Mouse (Mus musculus) cerebellum, adult (tissue): ENCODE results near the gene Cpd.

Experiments used
- ATAC-seq: cut with Nextera tagmentation; 2 replicates; pipeline ENCODE4 v1.9.2; 2017; ENCODE audit warnings: mild to moderate bottlenecking, moderate library complexity, mixed read lengths; ENCODE audit not compliant: insufficient number of reproducible peaks, low FRiP score, low TSS enrichment

Gene Cpd

GRCm38 (mm10) chr11:76797236-76797635, 49.6 kb downstream of the Cpd start:
- no peak for ATAC-seq

DNA sequence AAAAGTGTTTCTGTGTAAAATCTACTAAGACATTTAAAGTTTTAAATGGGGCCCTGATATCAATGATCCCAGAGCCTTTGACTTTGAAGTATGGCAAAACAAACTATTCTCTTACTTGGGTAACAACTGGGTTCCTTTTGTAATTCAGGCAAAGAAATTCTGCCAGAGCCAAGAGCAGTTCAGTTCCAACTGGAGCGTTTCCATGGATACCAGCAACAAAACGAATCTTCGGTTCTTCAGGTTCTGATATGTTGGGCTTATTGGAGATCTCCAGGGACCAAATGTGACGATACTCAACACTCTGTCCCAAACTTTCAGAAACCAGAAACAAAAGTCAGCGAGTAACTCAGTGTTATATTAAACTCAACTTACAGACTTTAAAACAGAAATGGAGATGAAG, 51.5 kb downstream of the Cpd start:
- ATAC-seq = no peak

DNA sequence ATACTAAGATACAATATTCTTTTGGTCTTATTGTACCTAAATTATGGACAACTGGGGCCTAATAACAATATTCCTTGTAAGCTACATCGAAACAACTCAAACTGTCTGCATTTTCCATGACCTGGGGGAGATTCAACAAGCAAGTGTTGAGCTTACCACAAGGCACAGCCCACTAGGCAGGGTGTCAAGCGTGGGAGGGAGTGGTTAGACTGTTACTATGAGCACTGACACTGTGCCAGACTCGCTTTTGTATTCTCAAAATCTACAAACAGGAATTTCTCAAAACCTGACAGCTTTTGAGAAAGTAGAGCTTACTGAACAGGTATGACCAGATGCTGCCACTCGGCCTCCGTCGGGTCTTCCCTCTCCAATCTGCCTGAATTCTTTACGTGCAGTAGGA, 55.5 kb downstream of the Cpd start:
- no peak for ATAC-seq

DNA sequence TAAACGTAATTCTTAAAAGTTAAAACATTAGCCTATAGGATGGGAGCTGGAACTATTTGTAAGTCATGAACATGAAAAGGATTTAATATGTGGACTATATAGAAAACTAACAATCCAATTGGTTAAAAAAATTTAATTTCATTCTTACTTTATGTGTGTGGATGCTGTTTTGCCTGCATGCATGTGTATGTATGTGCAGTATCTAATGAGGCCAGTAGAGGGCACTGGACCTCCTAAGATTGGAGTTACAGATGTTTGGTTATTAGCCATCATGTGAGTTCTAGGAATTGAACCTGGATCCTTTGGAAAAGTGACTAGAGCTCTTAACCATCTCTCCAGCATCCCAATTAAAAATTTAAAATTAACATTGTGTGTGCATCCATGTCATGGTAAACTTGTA, 57.6 kb downstream of the Cpd start:
- ATAC-seq = no peak

DNA sequence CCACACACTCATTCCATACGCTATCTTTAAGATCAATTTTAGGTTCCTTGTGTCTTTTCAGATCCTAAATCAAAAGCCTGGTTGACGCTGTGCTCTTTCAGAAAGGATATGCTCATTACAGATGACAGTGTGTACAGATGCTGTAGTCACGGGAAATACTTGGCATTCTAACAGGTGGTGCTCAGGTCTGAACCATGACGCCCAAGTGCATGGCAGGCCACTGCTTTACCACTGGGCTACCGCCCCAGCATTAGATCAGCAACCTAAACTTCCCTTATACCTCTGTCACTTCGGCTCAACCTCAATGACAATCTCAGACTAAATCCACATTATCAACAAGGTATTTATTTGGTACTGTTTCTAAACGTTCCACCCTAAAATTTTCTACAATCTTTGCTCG, 71.3 kb downstream of the Cpd start:
- ATAC-seq = no peak

GRCm38 (mm10) chr11:76773811-76774210, 73.0 kb downstream of the Cpd start:
- ATAC-seq = no peak

DNA sequence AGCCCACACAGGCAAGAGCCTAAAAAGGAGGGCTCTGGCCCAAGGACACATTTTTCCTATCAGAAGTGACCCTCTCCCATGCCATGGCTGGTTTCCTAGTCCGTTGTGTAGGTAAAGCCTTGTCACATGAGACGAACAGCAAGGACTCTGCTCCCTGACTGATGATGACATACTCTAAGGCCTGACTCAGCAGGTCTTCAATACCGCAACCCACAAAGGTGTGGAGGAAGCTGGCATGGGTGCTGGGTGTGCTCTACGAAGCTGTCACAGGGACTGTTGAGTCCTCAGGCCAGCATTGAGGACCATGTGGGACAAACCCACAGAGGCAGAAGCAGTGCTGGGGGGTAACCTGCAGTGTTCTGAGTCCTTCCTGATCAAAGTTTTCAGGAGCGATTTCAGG, 76.3 kb downstream of the Cpd start:
- no peak for ATAC-seq

DNA sequence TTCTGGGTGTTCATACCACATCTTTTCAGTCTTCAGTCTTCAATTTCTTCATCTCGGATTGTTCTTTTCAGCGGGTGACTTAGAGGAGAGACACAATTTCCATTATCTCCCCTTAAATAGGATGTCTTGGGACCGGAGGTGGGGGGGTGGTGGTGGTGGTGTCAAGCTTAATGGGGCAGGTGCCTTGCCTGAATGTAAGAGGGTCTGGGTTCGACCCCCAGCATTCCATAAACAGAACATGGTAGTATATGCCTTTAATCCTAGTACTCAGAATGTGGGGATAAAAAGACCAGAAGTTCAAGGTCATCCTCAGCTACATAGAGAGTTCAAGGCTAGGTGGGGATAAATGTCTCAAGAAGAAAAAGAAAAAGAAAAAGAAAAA, 83.1 kb downstream of the Cpd start:
- no peak for ATAC-seq

DNA sequence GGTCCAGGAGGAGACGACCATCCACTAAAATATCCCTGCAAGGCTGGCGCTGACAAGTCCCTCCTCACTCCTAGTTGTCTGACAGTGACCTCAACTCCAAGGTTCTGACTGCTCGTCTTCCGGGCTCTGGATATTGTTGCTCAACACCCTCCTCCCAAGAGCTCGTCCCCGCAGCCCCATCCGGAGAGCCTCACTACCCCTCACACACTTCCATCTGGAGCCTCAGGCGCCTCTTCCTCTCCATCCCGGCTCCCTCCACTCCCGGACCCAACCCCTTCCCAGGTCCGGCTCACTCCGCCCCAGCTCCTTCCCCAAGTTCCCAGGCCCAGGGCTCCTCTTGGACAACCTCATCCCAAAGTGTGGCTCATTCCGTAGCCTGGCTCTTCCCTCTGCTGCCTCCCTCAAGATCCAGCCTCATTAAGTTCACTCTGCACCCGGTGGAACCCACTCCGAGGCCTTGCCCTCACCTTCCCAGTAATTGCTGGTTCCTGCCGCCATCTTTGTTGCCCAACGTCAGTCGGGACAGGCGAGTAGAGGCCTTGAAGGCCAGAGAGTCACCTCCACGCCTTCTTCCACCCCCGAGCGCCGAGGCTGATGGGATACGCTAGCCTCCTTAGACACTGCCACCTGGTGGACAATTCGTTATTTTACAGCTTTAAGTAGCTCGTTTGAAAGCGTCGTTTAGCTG, 83.6 kb downstream of the Cpd start, which contains the start of gene Gosr1:
Gene Gosr1, minus strand, starts transcription at position 527 of the 688 bp plus-strand sequence.
- ATAC-seq = peak; percentile 98

DNA sequence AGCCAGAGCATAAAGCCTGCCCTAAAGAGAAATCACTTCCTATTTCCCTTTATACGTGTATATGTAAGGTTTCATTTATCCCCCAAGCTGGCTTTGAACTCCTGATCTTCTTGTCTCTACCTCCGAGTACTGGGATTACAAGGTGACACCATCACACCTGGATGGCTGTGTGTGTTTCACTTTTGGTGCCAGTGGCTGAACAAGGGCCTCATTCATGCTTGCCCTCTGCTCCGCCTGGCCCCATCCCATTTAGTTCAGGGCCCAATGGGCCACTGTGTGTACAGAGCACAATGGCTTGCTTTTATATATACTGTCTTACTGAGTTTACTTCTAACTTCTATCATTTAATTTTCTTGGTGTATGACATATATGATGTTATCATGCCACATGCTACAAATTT, 94.5 kb downstream of the Cpd start:
- ATAC-seq = no peak

GRCm38 (mm10) chr11:76748819-76749218, 98.0 kb downstream of the Cpd start:
- ATAC-seq = no peak

GRCm38 (mm10) chr11:76745921-76746320, 100.9 kb downstream of the Cpd start:
- ATAC-seq = no peak

DNA sequence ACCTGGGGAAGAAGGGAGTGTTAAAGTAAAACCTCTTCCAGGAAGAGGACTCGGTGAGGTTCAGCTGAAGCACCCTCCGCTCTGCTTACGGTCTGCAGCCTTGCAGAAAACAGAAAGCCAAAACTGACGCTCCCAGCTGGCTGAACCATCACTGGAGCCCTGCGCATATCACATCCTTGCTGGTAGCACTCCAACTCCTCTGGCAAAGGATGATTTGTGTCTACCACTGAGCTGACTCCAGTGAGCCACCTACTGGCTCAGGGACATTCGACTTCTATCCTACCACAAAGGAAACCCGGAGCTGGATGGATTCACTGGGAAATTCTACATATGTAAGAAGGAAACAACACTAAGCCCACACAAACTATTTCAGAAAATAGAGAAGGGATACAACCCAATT, 102.3 kb downstream of the Cpd start:
- ATAC-seq = peak; percentile 75

DNA sequence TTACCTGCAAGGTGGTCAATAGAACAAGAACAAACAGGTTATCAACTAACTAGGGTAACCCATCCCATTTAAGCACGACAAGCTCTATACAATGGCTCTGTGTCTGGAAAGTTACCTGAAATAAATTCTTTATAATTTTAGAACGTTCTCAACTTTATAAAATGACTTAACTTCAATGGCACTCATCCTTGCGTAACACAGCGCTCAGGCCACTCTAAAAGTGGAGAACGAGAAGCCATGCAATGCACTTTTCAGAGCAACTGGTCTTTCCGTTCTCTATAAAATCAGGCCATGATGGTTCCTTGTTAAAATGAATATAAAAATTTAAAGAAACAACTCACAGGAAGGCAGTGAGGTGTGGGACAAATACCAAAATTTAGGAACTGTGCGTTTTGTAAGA, 104.3 kb downstream of the Cpd start:
- no peak for ATAC-seq

DNA sequence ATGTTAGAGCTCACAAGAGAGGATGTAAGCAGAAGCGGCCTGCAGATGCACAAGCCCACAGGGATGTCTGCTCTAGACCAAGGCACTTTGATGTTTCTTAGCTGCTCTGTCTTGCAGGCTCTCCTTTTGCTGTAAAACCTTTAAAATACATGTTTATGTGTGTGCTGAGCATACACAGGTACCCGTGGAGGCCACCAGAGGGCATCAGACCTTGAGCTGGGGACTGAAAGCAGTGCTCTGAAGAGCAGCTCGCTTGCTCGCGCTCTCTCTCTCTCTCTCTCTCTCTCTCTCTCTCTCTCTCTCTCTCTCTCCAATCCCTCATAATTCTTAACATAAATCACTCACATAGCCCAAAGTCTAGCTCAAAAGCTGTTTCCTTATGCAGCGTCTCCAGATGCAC, 107.7 kb downstream of the Cpd start:
- ATAC-seq = no peak

DNA sequence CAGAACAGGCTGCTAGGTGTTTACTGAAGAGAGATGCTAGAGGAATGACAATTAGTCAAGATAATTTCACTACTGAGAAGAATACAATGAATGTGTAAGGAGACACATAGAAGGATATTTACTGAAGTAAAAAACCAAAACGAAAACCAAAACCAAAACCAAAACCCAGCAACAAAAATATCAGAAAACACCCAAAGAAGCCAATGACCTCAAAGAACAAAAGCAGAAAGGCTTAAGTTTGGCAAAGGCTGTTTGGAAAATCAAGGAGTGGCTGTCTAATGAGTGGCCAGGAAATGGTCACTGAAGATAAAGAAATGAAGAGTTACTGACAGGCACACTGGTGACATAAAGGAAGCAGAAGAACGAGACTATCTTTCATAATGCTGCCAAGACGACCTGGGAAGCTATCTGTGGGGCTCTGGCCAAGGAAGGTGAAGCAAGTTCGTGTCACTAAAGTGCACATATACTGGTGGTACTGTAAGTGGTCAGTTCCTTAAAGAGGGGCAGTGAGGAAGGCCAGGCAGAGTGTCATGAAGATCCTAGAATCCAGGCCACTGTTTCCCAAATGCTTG, 111.0 kb downstream of the Cpd start:
- no peak for ATAC-seq

DNA sequence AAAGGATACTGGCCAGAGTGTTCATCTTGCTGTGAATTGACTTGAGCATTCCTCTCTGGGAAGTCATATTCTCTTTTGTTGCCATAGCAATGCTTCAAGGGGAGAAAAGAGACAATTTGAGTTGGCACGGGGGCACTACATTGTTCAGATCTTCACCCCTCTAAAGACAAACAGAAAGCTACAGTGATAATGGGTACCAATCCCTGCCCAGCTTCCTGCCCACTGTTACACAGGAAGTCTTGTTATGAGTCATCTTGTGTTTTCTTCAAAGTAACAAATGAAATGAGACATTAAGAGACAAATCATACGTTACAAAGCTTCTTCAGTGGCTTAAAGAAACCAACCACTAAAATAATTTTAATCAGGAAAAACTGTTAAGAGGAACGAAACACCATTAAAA, 112.3 kb downstream of the Cpd start:
- no peak for ATAC-seq

DNA sequence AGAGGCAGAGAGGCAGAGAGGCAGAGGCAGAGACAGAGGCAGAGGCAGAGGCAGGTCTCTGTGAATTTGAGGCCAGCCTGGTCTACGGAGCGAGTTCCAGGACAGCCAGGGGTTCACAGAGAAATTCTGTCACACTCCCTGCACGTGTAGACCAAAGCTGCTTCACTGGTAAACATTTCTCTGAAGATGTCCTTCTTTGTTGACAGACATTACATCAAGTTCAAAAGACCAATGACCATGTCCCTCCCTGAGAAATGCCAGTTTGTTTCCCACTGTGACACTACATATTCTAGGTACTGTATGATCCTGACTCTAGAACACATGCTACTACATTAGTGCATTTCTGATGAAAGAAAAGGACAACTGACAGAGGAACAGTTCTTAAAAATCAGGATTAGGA, 116.2 kb downstream of the Cpd start:
- no peak for ATAC-seq
